Mouse (Mus musculus): ENCODE measurements around the gene Col8a1. TPM values are rescaled to one million over a fixed set of nuclear protein-coding genes. Genes with fewer than 3 reads are reported as not detected.

The Col8a1 gene
- 4.6 TPM for polyA plus RNA-seq (2014; fragmentation: Illumina TruSeq; extraction: RNeasy Lipid Tissue Mini Kit (QIAGEN cat#74804))

GRCm38 (mm10) chr16:57754526-57755125, at the start of gene Col8a1:
Gene Col8a1, minus strand, starts transcription at chr16:57754737.

DNA sequence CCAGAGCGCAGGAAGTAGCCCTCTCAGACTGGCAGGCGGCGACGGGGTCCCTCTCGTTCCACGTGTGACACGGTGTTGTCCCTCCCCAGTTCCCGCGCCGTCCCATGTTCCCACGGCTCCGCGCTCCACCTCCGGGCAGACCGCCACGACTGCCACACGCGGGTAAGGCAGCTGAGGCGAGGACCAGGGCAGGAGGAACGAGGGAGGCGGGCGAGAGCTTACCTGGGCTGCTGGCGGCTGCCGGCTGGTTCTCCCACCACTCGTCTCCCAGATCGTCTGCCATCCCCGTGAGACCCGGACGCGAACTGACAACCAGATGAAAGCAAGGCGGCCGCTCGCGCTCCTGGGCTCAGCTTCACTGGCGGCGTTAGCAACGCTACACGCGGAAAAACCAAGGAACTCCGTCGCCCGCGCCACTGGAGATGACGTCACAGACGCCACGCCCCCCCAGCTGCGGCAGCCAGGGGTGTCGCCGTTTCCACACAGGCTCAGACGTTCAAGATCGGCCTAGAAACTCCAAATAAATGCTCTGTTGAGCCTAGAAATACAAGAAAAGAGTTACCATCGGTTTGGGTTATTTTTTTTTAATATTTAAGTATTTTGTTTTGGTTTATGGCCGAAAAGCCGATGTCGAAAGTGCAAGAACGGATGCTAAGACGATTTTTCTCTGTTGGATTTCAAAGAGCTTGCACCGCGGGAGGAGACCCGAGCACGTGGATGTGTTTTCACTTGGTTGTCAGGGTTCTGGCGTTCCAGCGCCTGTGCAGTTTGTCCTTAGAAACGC, 147.9 kb downstream of the Col8a1 start, which contains the start of gene Cmss1:
Gene Cmss1 (minus strand): TSS at position 421 of the 784 bp plus-strand sequence.

Other genes with a start within 250 kb of the Col8a1 start
- 17.5 TPM for gene Cmss1, start 147.9 kb downstream of the Col8a1 start, polyA plus RNA-seq (2014; fragmentation: Illumina TruSeq; extraction: RNeasy Lipid Tissue Mini Kit (QIAGEN cat#74804))

All from ovary, adult 10 weeks (tissue).